Mouse (Mus musculus): Measurements from ENCODE around the gene Plek. TPM values are rescaled to one million over a fixed set of nuclear protein-coding genes. Genes with fewer than 3 reads are reported as not detected.

Plek gene
- total and polyA plus RNA-seq, 3 experiments, result 166 to 354 (median 223) TPM

GRCm38 (mm10) chr11:16956115-16956862, 95.9 kb downstream of the Plek start:
- H3K9me3 ChIP-seq (replicated peaks; ENCODE audit: low read length), result no peaks in the 10 kb centered on the region
- H3K79me2 ChIP-seq (replicated peaks; ENCODE audit: control insufficient read depth, extremely low read depth, insufficient read depth, poor library complexity, severe bottlenecking), result peaks cover 3% of the 10 kb centered on the region
- H3K27ac ChIP-seq (ENCODE audit: insufficient read depth, low read depth), result peak overlapping the region; percentile 93
- peaks cover 0 to 6% of the 10 kb centered on the region in 2 experiments for H3K36me3 ChIP-seq (replicated peaks in 1 of 2; ENCODE audit: control insufficient read depth in 1 of 2, insufficient read depth in 1 of 2, low read length in 1 of 2)
- peak overlapping the region; percentile 98 for H3K4me2 ChIP-seq (ENCODE audit: insufficient read depth, low read depth, poor library complexity, severe bottlenecking)
- in situ Hi-C loops (cut with MboI; ENCODE audit: low pct_ligation_motif_present, low pct_unique_long_range_greater_than_20kb, low sequenced_read_pairs), result no loop called here
- peak overlapping the region; percentile 13 to 45 (median 15) for H3K4me3 ChIP-seq (replicated peaks in 1 of 3; ENCODE audit: low read depth in 2 of 3, low read length in 2 of 3, poor library complexity in 1 of 3)
- H3K9ac ChIP-seq (ENCODE audit: insufficient read depth, low read depth), result peak overlapping the region; percentile 75
- no peaks in the 10 kb centered on the region for H3K27me3 ChIP-seq (replicated peaks)
- peak; percentile 87 for DNase-seq (ENCODE audit: extremely low read depth)
- dilution Hi-C loops (cut with MboI; ENCODE audit: extremely low pct_ligation_motif_present, extremely low pct_unique_long_range_greater_than_20kb, low sequenced_read_pairs), result no loop called here
- no peak for TF ChIP-seq MAZ (IDR thresholded peaks at IDR 0.05; ENCODE audit: low read depth, low read length)
- peak; percentile 44; the same call in 1 of the 2 replicates for TF ChIP-seq TBP (conservative IDR thresholded peaks at IDR 0.05; ENCODE audit: low read depth, low read length)
- TF ChIP-seq NELFE (IDR thresholded peaks at IDR 0.05; ENCODE audit: low read depth, low read length), result no peak
- no peak for TF ChIP-seq ZKSCAN1 (IDR thresholded peaks at IDR 0.05; ENCODE audit: borderline replicate concordance, low read depth, low read length)
- TF ChIP-seq IRF4 (IDR thresholded peaks at IDR 0.05; ENCODE audit: low read depth, low read length), result peak; percentile 90
- TF ChIP-seq SMC3 (IDR thresholded peaks at IDR 0.05; ENCODE audit: low read depth, low read length), result no peak
- peak; percentile 76 for TF ChIP-seq CHD2 (IDR thresholded peaks at IDR 0.05; ENCODE audit: low read length)
- 0 out of 2 replicates have a peak, but pooled peaks have one; percentile 23 for TF ChIP-seq ZNF384 (IDR thresholded peaks at IDR 0.05; ENCODE audit: low read depth, low read length)
- TF ChIP-seq MYC (IDR thresholded peaks at IDR 0.05; ENCODE audit: low read depth, low read length), result peak; percentile 47
- no peak for TF ChIP-seq GABPA (IDR thresholded peaks at IDR 0.05; ENCODE audit: insufficient replicate concordance, low read depth, low read length)
- TF ChIP-seq TCF12 (IDR thresholded peaks at IDR 0.05; ENCODE audit: low read depth, low read length), result peak; percentile 84
- no peak; the same call in 1 of the 2 replicates for TF ChIP-seq CHD1 (IDR thresholded peaks at IDR 0.05; ENCODE audit: low read depth, low read length)
- TF ChIP-seq USF1 (IDR thresholded peaks at IDR 0.05; ENCODE audit: low read depth, low read length), result peak; percentile 82
- peak; percentile 82 for TF ChIP-seq MAX (IDR thresholded peaks at IDR 0.05; ENCODE audit: low read length)
- no peak for TF ChIP-seq RAD21 (IDR thresholded peaks at IDR 0.05; ENCODE audit: low read depth, low read length)
- no peak for TF ChIP-seq ZC3H11A (IDR thresholded peaks at IDR 0.05; ENCODE audit: low read depth, low read length)
- TF ChIP-seq HCFC1 (IDR thresholded peaks at IDR 0.05; ENCODE audit: low read depth, low read length), result no peak; the same call in 1 of the 2 replicates
- peak; percentile 99 for TF ChIP-seq MEF2A (IDR thresholded peaks at IDR 0.05; ENCODE audit: borderline replicate concordance, low read depth, low read length)
- TF ChIP-seq POLR2A (IDR thresholded peaks at IDR 0.05; ENCODE audit: low read depth, low read length), result no peak
- TF ChIP-seq E2F4 (IDR thresholded peaks at IDR 0.05; ENCODE audit: insufficient replicate concordance, low read depth, low read length), result peak; percentile 66; the same call in 1 of the 2 replicates
- TF ChIP-seq ELF1 (IDR thresholded peaks at IDR 0.05; ENCODE audit: low read depth, low read length), result no peak; the same call in 1 of the 2 replicates
- no peak for TF ChIP-seq PAX5 (IDR thresholded peaks at IDR 0.05; ENCODE audit: low read length)
- TF ChIP-seq MAFK (IDR thresholded peaks at IDR 0.05; ENCODE audit: insufficient replicate concordance, low read length), result peak; percentile 65; the same call in 1 of the 2 replicates
- no peak for TF ChIP-seq ZMIZ1 (IDR thresholded peaks at IDR 0.05; ENCODE audit: low read depth, low read length)
- TF ChIP-seq POLR2AphosphoS2 (IDR thresholded peaks at IDR 0.05; ENCODE audit: low read depth, low read length), result no peak
- peak; percentile 79 for TF ChIP-seq USF2 (conservative IDR thresholded peaks at IDR 0.05; ENCODE audit: low read depth, low read length)
- peak; percentile 58; the same call in 1 of the 2 replicates for TF ChIP-seq JUND (conservative IDR thresholded peaks at IDR 0.05; ENCODE audit: low read depth, low read length)
- no peak for TF ChIP-seq NRF1 (IDR thresholded peaks at IDR 0.05; ENCODE audit: low read depth, low read length)
- no peak for TF ChIP-seq CTCF (conservative IDR thresholded peaks at IDR 0.05 in 1 of 2, IDR thresholded peaks at IDR 0.05 in 1 of 2; ENCODE audit: low read depth in 2 of 2, low read length in 2 of 2)
- TF ChIP-seq UBTF (IDR thresholded peaks at IDR 0.05; ENCODE audit: low read depth, low read length), result no peak
- TF ChIP-seq MXI1 (IDR thresholded peaks at IDR 0.05; ENCODE audit: low read depth, low read length), result no peak; the same call in 1 of the 2 replicates
- TF ChIP-seq ETS1 (conservative IDR thresholded peaks at IDR 0.05; ENCODE audit: low read depth, low read length), result peak; percentile 94
- peak; percentile 93 for TF ChIP-seq BHLHE40 (IDR thresholded peaks at IDR 0.05; ENCODE audit: low read depth, low read length)
- peak; percentile 83; the same call in 1 of the 2 replicates for TF ChIP-seq SIN3A (IDR thresholded peaks at IDR 0.05; ENCODE audit: low read length)
- peak; percentile 97 for TF ChIP-seq EP300 (IDR thresholded peaks at IDR 0.05; ENCODE audit: low read length)
- TF ChIP-seq JUN (IDR thresholded peaks at IDR 0.05; ENCODE audit: insufficient read depth, low read depth, low read length), result peak; percentile 78
- TF ChIP-seq KAT2A (IDR thresholded peaks at IDR 0.05; ENCODE audit: insufficient replicate concordance, low read length), result 0 out of 2 replicates have a peak, but pooled peaks have one; percentile 58
- TF ChIP-seq RCOR1 (conservative IDR thresholded peaks at IDR 0.05; ENCODE audit: low read depth, low read length), result peak; percentile 69; the same call in 1 of the 2 replicates
- peaks cover 16 to 64% of the 10 kb centered on the region in 2 experiments for H3K4me1 ChIP-seq (ENCODE audit: control insufficient read depth in 1 of 2, insufficient read depth in 2 of 2)

Data from CH12.LX (cell line).